Mouse (Mus musculus) thymus, postnatal 25 days (tissue): ENCODE data around the gene Rabgap1l.

Source experiments
- DNase-seq: peaks from one replicate; pipeline ENCODE4 v3.0.0; 2022

Rabgap1l gene

DNA sequence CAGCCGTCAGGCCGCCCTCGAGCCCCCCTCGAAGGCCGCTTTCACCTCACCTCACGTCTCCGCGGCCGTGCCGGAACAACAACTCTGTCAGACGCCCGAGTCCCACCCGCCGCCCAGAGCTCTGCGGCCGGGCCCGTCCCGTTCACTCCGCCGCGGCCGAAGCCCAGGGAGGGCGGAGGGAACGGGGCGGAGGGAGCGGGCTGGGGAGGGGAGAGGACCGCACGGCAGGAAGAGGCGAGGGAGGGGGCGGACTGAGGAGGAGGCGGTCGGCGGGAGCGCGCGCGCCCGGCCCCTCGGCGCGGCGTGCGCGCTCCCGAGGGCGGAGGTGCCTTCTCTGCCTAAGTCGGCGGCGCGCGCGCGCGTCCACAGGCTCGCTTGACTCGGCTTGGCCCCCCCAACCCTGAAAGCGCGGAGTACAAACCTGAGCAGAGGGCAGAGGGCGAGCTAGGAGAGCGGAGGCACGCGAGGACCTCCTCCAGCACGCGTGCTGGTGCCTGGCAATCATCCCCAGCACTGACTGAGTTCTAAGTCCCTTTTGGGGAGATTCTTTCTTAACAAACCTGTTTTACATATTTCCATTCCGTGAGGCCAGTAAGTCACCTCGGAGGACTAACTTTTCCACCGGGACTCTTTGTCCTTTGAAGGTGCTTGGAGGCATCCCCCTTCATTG lies at the start of gene Rabgap1l:
Gene Rabgap1l, minus strand, starts transcription at position 526 of the 670 bp plus-strand sequence.
- peak; percentile 86 for DNase-seq

DNA sequence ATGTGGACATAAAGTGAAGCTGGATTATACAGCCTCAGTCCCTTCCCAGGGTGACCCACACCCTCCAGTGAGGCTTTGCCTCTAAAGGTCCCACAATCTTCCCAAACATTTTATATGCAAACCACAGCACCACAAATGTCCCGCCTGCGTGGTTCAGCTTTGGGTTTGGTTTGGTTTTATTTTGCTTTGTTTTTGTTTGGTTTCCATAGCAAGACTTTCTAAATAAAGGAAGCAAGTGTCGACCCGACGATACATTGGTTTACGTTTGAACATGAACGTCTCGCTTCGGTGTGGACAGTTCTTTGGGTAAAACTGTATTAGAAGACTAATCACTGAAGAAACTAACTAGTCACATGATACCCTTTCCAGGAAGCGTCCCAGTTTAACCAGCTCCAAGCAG lies 49.6 kb upstream of the Rabgap1l start:
- no peak for DNase-seq

DNA sequence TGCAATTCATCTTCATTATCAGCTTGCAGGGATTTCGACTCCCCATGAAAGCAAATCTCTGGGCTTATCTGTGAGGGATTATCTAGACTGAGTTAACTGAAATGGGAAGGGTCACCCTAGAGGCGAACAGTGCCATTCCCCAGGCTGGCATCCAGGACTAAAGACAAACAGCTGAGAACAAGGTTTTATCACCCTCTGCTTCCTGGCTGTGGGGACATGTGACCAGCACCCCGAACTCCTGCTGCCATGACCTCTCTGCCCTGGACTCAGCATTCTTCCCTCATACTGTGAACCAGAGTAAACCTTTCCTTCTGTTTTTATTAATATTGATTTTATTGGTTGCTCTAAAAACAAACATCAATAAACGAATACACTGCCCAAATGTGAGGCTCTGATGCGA lies 47.6 kb upstream of the Rabgap1l start:
- no peak for DNase-seq

DNA sequence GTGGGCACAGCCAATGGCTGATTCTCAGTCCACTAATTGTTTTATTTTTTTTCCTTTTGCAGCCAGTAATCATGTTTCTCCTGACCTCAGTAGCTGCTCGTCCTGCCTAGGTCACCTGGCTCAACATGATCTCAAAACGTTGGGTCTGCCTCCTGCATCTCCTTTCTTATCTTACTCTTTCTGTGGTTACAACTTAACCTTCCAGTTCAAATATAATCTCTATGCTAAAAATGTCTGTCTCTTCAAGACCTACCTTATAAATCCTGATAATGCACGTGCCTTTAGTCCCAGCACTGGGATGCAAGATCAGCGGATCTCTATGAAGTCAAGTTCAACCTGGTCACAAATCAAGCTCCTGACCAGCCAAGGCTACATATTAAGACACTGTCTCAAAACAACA lies 46.1 kb upstream of the Rabgap1l start:
- no peak for DNase-seq

DNA sequence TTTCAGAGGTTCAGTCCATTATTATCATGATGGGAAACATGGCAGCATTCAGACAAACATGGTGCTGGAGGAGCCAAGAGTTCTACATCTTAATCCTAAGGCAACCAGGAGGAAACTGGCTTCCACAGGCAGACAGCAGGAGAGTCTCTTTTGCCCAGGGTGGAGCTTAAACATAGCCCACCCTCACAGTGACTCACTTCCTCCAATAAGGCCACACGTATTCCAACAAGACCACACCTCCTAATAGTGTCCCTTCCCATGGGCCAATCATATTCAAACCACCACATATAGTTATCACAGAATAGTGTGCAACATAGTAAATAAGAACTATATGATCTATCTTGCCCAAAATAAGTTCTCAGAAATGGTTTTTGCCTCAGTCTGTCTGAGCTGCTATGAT lies 41.4 kb upstream of the Rabgap1l start:
- DNase-seq = no peak

DNA sequence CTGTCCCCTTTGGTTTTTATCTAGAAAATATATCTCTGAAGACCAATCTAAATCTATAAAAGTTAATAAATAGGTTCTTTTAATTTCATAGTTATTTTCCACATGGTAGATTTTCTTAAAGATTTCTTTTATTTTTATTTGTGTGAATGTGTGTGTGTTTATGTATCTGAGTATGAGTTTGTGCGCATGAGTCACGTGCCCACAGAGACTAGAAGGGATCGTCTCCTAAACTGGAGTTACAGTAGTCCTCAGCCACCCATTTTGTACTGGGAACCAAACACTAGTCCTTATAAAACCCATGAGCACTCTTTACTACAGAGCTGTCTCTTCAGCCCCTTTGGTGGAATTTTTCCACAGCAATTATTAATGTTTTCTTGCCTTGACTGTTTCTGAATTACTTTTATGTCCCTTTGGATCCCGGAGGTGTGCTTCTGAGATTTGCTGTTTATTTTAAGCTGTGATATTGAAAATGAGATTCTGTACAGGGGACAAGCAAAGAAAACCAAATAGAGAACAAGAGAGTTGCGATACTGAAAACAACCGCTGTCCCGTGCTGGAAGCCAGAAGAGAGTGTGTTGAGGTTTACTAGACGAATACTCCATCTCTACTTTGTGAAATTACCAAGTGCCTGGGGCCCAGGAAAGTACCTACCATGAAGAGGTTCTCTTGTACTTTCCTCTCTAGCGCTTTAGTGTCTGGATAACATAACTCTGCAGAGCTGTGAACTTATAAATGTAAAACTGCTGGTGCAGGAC lies 39.4 kb upstream of the Rabgap1l start:
- DNase-seq = no peak

DNA sequence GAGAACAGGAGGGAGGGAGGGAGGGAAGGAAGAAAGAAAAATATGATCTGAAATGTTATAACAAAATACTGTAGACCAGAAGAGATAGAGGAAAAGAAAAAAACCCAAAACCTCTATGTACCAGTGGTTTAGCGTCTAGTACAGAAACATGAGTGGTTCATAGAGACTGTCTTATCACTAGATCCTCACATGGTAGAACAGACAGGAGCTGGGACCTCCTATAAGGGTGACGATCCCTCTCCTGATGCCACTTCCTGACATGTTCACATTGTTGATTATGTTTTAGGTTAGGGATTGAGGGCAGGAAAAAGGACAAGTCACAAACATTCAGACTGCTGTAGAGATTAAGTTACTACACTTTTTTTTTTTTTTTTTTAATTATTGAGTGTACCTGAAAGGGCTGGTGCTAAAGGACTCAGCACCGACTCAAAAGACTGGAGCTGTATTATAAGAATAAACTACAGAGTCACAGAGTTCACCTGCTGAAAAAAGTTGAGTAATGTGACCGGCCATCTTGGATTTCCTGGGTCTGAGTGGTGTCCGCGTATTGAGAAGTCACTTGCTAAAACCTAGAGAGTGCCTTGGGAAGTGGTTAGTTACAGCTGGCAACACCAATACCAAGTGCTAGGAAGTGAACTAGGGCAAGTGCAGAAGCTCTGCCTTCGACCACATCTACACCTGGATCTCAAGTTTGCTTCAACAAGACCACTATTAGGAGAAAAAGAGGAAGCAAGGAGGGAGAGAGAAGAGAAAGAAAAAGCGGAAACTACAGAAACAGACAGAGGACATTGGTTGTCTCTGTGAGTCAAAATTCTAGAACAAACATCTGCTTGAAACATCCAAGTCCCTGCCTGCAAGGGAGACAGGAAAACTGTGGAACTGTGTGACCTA lies 37.8 kb upstream of the Rabgap1l start:
- no peak for DNase-seq

DNA sequence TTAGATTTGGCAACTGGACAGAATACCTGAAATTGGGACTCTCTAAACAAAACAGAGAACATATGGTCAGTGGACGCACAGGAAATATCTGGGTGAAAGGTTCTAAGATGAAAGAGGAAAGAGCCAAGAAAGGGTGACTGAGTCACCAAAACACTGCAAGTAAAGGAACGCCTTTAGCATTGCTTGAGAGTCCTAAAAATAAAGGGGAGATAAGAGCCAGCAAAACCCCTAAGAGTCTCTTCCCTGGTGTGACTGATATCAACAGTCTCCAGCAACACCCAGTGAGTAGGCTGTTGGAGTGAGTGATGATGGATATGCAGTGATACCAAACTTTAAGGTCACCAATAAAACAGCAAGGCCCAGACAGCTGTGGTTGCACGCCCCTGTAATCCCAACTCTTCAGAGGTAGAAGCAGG lies 32.4 kb upstream of the Rabgap1l start:
- no peak for DNase-seq

DNA sequence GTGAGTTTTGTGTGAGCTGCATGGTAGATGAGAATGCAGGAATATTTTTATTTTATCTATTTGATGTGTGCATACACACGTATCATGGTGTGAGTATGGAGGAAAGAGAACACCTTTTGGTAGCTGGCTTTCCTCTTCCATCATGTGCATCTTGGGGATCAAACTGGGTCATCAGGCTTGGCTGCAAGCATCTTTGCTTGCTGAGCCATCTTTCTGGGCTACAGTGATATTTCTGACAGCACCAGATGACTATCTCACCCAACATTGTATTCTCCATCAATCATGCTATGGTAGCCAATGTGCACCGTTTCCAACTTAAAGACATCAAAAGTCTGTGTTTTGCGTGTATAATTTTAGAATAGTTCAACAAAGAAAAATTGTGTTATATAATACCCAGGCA lies 30.6 kb upstream of the Rabgap1l start:
- DNase-seq = no peak

DNA sequence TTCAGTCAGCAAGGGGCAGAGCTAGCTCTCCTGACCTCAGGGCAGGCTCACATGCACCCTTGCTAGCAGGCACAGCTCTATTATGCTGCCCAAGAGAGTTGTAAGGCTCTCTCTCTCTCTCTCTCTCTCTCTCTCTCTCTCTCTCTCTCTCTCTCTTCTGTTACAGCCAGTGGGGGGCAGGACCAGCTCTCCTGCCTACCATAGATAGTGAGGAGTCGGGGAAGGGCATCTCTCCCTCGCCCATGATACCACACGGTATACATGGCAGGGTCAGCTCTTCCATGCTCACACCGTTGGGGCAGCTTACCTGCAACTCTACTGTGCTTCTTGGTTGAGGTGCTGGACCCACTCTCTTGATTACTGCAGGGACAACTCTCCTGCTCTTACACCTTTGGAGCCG lies 21.2 kb upstream of the Rabgap1l start:
- no peak for DNase-seq

DNA sequence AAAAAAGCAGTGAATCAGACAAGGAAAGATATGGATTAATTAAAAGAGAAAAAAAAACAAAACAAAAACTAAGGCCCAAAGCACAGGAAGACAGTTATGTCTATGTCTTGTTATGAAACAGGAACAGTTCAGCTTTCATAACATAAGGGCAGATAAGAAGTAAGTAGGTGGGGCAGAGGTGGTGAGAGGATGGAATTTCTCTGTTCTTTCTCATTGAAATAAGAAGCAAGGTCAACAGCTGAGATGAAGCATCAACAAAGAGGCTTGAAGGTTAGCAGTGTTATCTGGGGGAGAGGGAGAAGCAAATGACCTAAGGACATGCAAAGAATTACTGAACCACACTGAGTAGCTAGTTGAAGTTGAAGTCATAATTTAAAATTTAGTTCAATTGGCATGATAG lies 19.4 kb upstream of the Rabgap1l start:
- no peak for DNase-seq

DNA sequence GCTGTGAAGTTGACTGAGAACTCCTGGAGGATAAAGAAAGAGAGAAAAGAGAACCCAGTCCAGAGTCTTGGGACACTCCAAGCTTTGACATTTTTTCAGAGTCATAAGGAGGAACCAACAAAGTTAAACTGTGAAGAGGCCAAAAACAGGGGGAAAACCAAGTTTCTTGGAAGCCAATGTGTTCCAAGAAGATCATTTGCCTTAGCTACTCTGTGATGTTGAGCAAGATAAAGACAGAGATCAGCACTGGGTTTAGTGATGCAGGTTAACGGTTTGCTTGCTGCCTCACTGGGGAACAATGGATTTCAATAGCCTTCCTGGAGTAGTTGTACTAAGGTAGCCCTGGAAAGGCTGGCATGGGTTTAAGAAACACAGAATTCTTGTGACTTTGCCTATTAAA lies 18.9 kb upstream of the Rabgap1l start:
- DNase-seq = no peak

DNA sequence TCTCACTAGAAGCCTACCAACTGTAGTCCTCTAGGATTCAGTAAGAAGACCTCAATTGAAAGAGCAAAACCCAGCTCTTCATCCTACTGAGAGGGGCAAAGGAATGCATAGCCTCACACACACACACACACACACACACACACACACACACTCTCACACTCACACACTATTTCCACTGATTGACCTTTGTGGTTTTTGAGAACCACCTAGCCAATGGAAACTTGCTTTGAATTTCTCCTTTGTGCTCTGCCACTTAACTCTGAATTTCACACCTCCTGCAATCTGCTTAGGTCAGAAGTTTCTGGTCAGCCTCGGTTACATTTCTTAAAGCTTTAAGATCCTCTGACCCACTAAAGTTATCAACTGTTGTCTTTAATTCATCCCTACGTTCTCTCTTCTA lies 12.3 kb upstream of the Rabgap1l start:
- no peak for DNase-seq

DNA sequence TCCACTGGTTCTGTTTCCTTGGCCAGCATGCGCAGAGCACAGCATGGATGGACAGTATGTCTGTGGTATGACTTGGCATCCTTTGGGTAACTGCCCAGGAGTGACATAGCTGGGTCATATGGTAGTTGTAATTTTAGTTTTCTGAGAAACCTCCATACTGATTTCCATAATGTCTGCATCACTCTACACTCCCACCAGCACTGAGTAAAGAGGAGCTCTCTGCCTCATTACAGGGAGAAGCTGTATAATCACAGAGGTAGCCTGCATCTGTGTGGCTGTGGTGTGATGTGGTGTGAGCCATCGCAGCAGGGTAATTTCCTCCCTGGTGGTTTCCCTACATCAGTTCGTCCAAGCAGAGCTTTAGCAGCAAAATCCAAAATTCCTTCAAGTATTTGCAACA lies 7.0 kb upstream of the Rabgap1l start:
- no peak for DNase-seq

DNA sequence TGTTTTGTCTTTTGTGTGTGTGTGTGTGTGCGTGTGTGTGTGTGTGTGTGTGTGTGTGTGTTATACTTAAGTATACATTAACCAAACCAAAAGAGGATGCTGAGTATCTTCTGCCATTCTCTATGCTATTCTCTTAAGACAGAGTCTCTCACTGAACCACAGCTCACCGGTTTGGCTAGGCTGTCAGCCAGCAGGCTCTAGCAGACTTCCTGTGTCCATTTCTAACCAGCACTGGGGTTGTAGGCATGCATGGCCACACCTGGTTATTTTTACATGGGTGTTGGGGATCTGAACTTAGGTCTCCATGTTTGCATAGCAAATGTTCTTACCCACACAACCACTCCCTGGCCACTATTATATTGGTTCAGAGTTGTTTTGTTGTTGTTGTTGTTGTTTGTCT lies 2.0 kb upstream of the Rabgap1l start:
- no peak for DNase-seq

DNA sequence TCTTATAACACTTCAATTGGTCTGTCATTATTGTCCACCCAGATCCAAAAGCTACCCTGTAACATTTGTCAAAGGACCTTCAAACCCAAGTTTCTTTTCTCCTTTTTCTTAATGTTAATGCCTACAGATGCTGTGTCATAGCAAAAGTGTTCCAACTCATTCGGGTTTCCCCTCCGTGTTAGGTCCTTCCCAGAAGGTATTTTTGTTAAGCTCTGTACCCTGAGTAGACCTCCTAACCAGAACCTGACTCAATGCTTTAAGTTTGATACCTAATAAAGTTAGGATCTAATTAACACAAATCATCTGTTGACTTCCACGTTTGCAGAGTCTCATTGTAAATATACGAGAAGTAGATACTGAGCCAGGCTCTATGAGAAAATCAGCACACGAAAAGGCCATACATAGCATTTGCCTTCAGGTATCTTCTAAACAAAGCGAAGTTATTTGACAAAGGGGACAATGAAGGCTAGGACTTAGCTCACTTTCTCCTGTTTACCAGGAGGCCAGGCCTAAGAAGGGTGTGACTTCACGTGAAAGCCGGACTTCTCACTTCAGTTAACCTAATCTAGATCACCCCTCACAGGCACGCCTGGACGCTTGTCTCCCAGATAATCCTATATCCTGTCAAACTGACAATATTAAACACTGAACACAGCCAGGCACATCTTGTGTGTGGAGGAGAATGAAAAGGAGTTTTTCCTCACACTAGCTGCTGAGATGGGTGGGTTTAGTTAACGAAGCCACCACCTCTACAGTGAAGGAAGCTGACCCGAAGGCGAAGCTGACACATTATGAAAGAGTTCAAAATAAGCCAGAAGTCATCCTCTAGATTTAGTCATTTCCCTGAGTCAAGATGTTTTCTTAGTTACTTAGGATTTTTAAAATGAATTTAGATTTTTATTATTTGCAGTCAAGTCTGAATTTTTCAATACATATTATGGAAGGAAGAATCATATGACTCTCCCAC lies 1.1 kb upstream of the Rabgap1l start:
- DNase-seq = no peak

DNA sequence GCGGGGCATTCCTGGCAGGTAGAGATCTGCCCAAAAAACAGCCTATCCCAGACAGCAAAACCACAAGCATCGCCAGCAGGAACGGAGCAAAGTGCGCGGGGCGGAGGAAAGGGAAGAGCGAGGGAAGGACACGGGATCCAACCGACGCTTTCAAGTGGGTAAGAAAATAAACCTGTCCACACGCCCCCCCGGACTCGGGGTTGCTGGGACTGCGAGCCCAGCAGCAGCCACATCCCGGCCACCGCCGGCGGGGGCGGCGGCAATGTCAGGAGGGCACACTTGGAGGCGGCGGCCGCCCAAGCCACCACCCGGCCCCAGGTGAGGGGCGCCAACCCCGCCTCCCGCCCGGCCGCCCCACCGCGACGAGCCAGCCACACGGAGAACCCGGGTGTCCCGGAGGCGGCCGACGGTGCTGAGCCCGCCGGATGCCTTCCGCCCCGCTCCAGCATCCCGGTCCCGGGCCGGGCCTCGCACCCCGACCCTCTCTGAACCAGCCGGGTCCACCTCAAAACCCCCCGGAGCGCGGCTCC lies 790 bp downstream of the Rabgap1l start:
- no peak for DNase-seq

DNA sequence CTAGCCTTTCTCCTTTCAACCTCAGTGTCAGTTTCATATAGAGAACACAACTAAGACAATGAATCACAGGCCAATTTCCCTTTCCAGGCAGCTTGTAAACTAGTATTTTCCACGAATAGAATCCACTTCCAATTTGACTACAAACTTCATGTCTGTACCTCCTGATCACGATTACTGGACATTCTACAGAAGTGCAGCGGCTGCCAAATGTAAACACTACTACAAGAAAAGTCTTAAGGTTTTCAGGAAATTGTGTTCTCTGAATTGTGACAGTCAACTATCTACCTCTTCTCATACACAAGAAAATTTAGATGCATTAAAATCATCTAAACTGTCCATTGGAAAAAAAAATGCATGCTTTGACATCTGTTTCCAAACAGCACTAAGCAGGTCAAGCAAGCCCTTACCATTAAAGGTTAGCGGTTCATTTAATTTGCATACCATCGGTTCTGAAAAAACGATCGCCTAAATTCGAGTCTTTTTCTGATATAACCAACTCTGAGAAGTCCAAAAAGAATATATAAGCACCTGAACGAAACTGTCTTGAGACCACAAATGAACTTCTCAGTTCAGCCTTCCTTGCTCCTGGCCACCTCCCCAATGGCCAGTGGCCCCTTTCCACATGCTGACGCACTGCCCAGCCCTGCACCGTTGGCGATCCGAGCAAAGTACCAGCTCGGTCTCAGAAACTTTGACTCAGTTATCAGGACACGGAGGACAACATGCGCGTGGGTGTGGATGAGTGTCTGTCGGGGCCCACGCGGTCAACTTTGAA lies 1.4 kb downstream of the Rabgap1l start:
- DNase-seq = no peak

DNA sequence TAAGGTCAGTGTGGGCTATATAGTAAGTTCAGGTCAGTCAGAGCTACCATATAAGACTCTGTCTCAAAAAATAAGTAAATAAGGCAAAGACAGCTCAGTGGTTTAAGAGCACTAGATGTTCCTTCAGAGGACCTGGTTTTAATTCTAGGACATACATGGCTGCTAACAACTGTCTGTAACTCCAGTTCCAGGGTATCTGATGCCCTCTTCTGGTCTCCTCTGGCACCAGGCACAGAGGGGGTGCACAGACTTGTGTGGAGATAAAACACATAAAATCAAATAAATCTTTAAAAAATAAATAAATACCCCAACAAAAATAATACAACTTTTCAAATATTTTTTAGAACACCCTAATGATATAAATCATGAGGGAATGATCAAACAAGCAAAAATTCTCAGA lies 2.4 kb downstream of the Rabgap1l start:
- no peak for DNase-seq

DNA sequence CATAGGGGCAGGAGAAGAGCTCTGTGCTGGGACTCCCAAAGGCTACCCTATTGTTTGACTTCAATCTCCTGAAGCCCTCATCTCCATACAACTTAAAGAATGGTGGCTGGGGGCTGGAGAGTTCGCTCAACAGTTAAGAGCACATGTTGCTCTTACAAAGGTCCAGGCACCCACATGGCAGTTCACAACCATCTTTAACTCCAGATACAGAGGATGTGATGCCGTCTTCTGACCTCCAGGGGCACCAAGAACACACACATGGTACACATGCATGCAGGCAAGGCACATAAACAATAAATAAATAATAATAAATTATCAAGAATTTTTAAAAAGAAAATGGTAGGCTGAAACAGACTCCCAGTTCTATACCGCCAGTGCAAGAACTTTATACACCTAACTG lies 3.1 kb downstream of the Rabgap1l start:
- DNase-seq = no peak

DNA sequence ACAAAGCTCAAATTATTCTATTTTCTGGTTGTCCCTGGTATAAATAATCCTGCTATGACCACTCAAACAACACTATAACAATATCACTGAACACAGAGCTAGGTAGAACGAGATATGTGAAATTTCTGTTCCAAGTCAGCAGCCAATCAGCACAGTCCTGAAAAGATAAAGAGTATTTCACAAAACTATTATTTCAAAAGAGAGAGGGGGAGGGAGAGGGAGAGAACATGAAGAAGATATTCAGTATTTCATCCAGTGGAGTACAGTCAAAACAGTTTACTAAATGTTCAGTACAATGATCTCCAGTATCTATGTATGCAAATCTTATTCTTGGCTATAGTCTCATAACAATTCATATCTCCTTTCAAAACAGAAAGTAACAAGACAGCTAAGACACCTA lies 5.1 kb downstream of the Rabgap1l start:
- DNase-seq = no peak
